Mouse (Mus musculus) inflammation-experienced regulatory T-cells, adult 6 months (primary cell): ENCODE data around the gene Wdr59. TPM values are rescaled to one million over a fixed set of nuclear protein-coding genes. Genes with fewer than 3 reads are reported as not detected.

Source experiments
- polyA plus RNA-seq, 3 experiments: library from polyadenylated mRNA; unstranded; fragments of 100-300 nt; shearing (Covaris generic); gene quantifications; one replicate each; pipeline ENCODE4 v1.2.1; 2017

Wdr59 gene
- polyA plus RNA-seq, 3 experiments from 2014 or later, result 2.9 to 4.9 (median 4.6) TPM

Other genes with a start within 250 kb of the Wdr59 start
- gene Rfwd3, start 221.9 kb downstream of the Wdr59 start, polyA plus RNA-seq, result 10 to 100 TPM; 26.0 to 37.9 (median 27.3) TPM
- gene Mlkl, start 183.9 kb downstream of the Wdr59 start, polyA plus RNA-seq, result 10 to 100 TPM in 1 of 3 experiments, 1 to 10 TPM in 2; 3.7 to 18.8 (median 6.3) TPM
- gene Fa2h, start 128.3 kb downstream of the Wdr59 start, polyA plus RNA-seq, result under 1 TPM in 1 of 3 experiments, not detected in 2; 0.32 TPM
- 10 to 100 TPM; 12.4 to 58.2 (median 50.7) TPM for gene Znrf1, start 14.0 kb upstream of the Wdr59 start, polyA plus RNA-seq
- gene Ldhd, start 108.3 kb upstream of the Wdr59 start, polyA plus RNA-seq, result 1 to 10 TPM in 1 of 3 experiments, under 1 TPM in 2; 0.36 to 1.2 (median 0.95) TPM
- gene Zfp1, start 121.3 kb upstream of the Wdr59 start, polyA plus RNA-seq, result 10 to 100 TPM; 15.6 to 46.2 (median 33.0) TPM
- not detected for gene Ctrb1, start 168.9 kb upstream of the Wdr59 start, polyA plus RNA-seq
- under 1 TPM in 2 of 3 experiments, not detected in 1; 0.17 to 0.25 TPM for gene Bcar1, start 221.7 kb upstream of the Wdr59 start, polyA plus RNA-seq